Mouse (Mus musculus) hindbrain, embryonic 10.5 days (tissue): ENCODE measurements around the gene G430095P16Rik. TPM values are rescaled to one million over a fixed set of nuclear protein-coding genes. Genes with fewer than 3 reads are reported as not detected.

Source experiments
- DNase-seq: peaks from one replicate; pipeline ENCODE4 v3.0.0-alpha.2; 2017; ENCODE audit warnings: low spot score
- H3K27ac ChIP-seq: fragments of 300-500 bp; sonication (generic); 2 replicates; pipeline ENCODE4 v1.5.1; 2016; ENCODE audit warnings: mild to moderate bottlenecking, moderate library complexity
- H3K27me3 ChIP-seq: fragments of 300-500 bp; sonication (generic); 2 replicates; pipeline ENCODE4 v1.6.1; 2016; ENCODE audit warnings: mild to moderate bottlenecking; ENCODE audit not compliant: poor library complexity, insufficient read depth, severe bottlenecking
- H3K36me3 ChIP-seq: fragments of 300-500 bp; sonication (generic); 2 replicates; pipeline ENCODE4 v1.6.1; 2016; ENCODE audit warnings: mild to moderate bottlenecking, moderate library complexity
- H3K4me1 ChIP-seq: fragments of 300-500 bp; sonication (generic); replicated peaks from 2 replicates; pipeline ENCODE4 v1.6.1; 2016; ENCODE audit warnings: mild to moderate bottlenecking
- H3K4me3 ChIP-seq: fragments of 300-500 bp; sonication (generic); 2 replicates; pipeline ENCODE4 v1.5.1; 2016; ENCODE audit warnings: mild to moderate bottlenecking, moderate library complexity
- H3K9me3 ChIP-seq: fragments of 300-500 bp; sonication (generic); 2 replicates; pipeline ENCODE4 v1.6.1; 2016; ENCODE audit warnings: mild to moderate bottlenecking, moderate library complexity
- WGBS: fragments of 180-500 bp; shearing (Covaris S2); methylation state at CpG from one replicate; pipeline ENCODE4 v1.1.7; 2016; 5-methylcytosine and 5-hydroxymethylcytosine counted together
- polyA plus RNA-seq: library from polyadenylated mRNA; unstranded; fragments of >200 nt; fragmentation: Nextera tagmentation; extraction: Ambion mirVana; gene quantifications from 2 replicates; pipeline ENCODE4 v1.2.1, GENCODE M21; 2016

The G430095P16Rik gene
- polyA plus RNA-seq, 1 experiment from 2014 or later: 1.9 TPM

DNA sequence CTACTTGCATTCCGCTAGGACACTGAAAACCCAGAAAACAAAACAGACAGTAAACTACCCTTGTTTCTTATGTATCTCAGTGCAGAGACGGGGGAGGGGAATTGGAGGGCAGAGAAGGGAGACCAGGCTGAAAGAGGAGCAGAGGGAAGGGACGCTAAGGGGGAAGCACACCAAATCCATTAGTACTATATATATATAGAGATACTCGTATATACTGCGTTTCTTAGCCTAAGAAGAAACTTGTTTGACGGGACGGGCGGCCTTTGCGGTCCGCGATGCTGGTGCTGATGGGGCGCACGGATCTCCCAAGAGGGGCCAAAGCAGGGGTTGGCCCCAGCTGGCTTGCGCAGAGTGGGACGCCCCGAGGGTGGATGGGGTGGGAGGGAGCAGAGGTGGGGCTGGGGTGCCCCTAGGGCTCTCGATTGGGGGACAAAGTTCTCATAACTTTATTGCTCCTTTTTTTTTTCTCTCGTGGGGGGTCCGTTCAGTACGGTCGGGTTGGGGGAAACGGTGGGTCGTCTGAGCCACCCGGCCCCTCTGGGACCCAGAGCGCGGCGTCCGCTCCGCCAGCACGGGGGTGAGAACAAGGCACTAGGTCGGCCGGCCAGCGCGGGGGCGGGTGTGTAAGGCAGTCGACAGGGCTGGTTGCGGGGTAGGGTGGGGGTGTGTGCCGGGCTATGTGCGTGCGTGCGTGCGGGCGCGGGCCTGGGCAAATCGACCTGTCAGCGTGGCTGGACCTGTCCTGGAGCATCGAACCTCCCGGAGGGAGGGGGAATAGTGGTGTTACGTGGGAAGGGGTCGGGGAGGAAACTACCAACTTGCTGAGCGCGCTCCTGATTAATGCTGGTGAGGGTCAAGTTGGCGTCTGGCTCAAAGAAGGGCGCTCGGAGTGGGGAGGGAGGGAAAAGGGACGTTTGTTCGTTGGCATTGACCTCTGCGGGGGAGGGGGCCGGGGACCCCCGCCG lies 17.7 kb upstream of the G430095P16Rik start:
- Histone ChIP-seq H3K4me3 (peak overlapping the region; percentile 48), H3K27ac (peak overlapping the region; percentile 17; the same call in 1 of the 2 replicates), H3K4me1 (peaks cover 69% of the 10 kb centered on the region), H3K27me3 (peaks cover 99% of the 10 kb centered on the region), H3K9me3 (no peaks in the 10 kb centered on the region), H3K36me3 (peaks cover 2% of the 10 kb centered on the region; the same call in 1 of the 2 replicates)
- WGBS: 2% methylated on average over 60 of the region's 61 CpGs
- no peak for DNase-seq

DNA sequence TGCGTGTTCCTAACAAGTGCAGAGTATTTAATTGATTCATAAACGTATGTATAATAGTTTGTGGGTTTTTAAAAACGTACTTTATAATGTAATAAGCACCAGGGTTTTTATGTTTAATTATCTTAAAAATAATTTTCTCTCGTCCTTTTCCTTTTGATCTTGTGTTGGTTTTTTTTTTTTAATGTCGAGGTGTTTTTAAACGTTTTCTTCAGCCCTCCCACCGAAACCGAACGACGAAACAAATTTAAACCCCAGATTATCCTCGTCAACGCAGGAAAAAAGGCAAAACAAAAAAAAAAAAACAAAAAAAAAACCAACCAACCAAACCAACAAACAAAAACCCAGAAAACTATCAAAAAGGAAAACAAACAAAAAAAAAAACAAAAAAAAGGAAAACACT lies 16.8 kb upstream of the G430095P16Rik start:
- Histone ChIP-seq H3K4me3 (peak overlapping the region; percentile 48; the same call in 1 of the 2 replicates), H3K4me1 (peaks cover 71% of the 10 kb centered on the region)

DNA sequence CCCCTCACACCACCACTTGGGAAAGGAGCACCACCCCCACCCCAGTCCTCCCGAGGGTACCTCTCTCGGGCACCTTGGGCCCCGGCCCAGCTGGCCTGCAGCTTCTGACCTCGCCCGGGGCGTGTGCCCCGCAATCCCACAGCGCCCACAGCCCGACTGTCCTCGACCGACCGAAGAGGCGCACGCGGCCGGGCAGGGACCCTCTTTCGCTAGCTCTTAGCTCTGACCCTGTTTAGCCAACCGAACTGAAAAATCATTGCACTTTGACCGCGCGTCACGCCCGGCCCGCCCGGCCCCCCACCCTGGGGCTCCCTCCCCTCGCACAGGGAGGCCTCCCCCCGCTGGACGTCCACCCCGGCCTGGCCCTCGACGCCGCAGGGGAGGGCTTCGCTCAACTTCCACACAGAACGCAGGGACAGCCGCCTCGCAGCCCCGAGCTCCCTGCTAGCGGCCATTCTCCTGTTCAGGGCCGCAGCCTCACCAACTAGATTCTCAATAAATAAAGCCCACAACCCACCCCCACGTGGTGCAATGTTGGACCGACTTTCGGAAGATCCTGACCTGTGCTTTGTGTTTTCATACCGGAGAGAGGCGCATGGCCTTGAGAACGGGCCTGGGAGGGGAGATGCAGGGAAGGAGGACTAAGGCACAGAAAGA lies 16.1 kb upstream of the G430095P16Rik start:
- Histone ChIP-seq H3K4me1 (peaks cover 71% of the 10 kb centered on the region), H3K9me3 (no peaks in the 10 kb centered on the region), H3K4me3 (peak overlapping the region; percentile 40), H3K27me3 (peaks cover 99% of the 10 kb centered on the region), H3K27ac (peak overlapping the region; percentile 67), H3K36me3 (no peaks in the 10 kb centered on the region)
- WGBS: 1% methylated on average over 45 of the region's 45 CpGs
- DNase-seq: no peak

More for the DNA sequence above, 16.8 kb upstream of the G430095P16Rik start:
- Histone ChIP-seq H3K36me3 (no peaks in the 10 kb centered on the region), H3K27ac (no peak overlapping the region), H3K27me3 (peaks cover 99% of the 10 kb centered on the region), H3K9me3 (no peaks in the 10 kb centered on the region)
- WGBS: 2% methylated on average over 12 of the region's 12 CpGs
- no peak for DNase-seq

DNA sequence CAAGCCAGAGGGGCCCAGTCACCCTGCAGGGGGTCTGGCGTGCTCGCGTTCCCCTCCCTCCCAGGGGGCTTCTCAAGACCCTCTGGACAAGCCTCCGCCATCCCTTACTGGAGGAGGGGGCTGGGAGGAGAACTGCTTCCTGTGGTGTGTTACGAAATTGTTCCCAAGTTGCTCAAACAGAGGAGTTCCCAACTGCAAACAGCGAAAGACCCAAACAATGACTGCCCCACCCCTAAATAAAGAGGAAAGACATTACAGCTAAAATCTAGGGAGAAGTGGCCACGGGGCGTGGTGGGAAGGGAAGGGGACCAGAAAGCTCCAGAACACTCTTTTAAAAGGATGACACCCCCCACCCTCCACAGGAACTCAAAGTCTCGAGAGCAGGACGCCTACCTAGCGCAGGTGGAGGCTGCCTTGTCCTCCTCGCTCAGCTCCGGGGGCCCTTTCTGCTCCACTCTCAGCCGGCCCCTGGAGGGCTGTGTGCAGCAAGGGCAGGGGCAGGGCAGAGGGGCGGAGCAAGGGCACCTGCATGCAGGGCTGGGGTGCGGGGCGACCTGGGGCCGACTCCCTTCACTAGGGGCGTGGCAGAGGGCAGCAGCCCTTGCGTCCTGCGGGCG lies 15.4 kb upstream of the G430095P16Rik start:
- Histone ChIP-seq H3K4me3 (peak overlapping the region; percentile 40), H3K4me1 (peaks cover 77% of the 10 kb centered on the region), H3K36me3 (no peaks in the 10 kb centered on the region), H3K27me3 (peaks cover 99% of the 10 kb centered on the region), H3K9me3 (no peaks in the 10 kb centered on the region), H3K27ac (peak overlapping the region; percentile 67)
- no peak for DNase-seq
- under 1% methylated on average over 22 of the region's 22 CpGs for WGBS

DNA sequence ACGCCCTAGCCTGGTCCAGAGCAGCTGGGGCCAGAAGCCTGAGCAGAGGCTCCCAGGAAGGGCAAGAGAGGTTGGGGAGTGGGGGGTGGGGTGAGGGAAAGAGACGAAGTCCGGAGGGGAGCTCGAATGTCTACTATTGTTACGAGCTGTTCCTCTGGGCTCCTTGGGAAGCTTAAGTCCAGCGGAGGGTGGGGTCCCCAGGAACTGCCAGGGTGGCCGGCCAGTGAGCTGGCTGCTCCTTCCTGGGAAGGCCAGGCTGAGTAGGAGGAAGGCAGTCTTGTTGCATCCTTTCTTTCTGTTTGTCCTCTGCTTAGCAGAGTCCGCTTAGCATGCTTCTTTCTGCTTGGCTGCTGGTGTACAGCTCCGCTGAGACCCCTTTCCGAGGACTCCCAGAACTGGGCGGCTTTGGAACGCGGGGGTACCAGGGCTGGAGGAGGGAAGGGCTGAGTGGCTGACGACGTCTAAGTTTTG lies 14.7 kb upstream of the G430095P16Rik start:
- H3K4me3 ChIP-seq: peak overlapping the region; percentile 40
- 1% methylated on average over 15 of the region's 15 CpGs for WGBS
- no peak for DNase-seq
- no peaks in the 10 kb centered on the region for H3K9me3 ChIP-seq
- no peaks in the 10 kb centered on the region for H3K36me3 ChIP-seq
- H3K4me1 ChIP-seq: peaks cover 84% of the 10 kb centered on the region
- peak overlapping the region; percentile 67; the same call in 1 of the 2 replicates for H3K27ac ChIP-seq
- H3K27me3 ChIP-seq: peaks cover 99% of the 10 kb centered on the region

DNA sequence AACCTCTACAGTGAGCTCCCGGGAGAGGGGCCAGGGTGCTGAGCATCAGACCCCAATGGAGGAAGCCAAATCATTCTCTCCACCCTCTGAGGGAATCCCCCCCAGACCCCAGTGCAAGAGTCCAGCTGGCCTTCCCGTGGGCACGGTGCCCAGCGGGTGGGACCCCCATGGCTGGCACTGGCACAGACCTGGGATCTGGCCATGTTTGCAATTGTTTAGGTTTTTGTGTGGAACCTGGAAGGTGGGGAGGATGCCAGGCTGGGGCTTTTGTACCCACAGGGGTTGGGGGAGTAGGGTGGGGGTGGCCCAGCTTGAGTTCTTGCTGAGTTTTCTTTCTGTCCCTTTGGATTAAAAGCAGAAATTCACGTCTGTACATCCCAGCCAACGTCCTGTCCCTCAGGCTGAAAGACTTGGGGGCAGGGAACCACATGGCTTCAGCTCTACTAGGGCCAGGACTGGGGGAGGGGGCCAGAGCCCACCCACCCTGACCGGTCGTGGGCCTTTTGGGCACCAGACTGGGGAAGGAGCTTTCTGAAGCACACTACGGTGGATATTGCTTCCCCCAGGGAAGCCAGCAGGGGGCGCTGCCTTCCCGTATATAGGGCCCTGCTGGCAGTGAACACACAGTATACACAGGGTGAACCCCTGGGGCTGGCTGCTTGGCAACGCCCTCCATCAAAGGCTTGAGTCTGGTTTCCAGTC lies 13.9 kb upstream of the G430095P16Rik start:
- H3K4me3 ChIP-seq: peak overlapping the region; percentile 23
- no peaks in the 10 kb centered on the region for H3K9me3 ChIP-seq
- peaks cover 99% of the 10 kb centered on the region for H3K27me3 ChIP-seq
- peak; percentile 89 for DNase-seq
- WGBS: 8% methylated on average over 12 of the region's 12 CpGs
- H3K4me1 ChIP-seq: peaks cover 84% of the 10 kb centered on the region
- no peaks in the 10 kb centered on the region for H3K36me3 ChIP-seq
- peak overlapping the region; percentile 35; the same call in 1 of the 2 replicates for H3K27ac ChIP-seq

DNA sequence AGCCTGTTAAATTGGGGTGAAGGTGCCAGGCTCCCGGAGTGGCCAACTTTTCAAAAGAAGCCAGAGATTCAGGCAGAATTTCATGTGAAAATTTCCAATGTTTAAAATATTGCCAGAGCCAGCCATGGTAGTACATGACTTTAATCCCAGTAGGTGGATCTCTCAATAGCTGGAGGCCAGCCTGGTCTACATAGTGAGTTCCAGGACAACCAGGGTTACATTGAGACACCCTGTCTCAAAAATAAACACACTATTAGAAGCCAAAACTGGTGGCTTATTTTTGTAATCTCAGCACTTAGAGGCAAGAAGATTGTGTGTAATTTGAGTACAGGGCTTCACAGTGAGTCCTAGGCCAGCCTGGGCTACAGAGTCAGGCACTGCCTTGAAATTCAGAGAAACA lies 12.9 kb upstream of the G430095P16Rik start:
- Histone ChIP-seq H3K4me3 (no peak overlapping the region), H3K4me1 (peaks cover 84% of the 10 kb centered on the region), H3K27ac (no peak overlapping the region; the same call in 1 of the 2 replicates), H3K27me3 (peaks cover 99% of the 10 kb centered on the region), H3K9me3 (no peaks in the 10 kb centered on the region), H3K36me3 (no peaks in the 10 kb centered on the region)
- DNase-seq: no peak
- WGBS: 89% methylated on average over 1 of the region's 1 CpGs

DNA sequence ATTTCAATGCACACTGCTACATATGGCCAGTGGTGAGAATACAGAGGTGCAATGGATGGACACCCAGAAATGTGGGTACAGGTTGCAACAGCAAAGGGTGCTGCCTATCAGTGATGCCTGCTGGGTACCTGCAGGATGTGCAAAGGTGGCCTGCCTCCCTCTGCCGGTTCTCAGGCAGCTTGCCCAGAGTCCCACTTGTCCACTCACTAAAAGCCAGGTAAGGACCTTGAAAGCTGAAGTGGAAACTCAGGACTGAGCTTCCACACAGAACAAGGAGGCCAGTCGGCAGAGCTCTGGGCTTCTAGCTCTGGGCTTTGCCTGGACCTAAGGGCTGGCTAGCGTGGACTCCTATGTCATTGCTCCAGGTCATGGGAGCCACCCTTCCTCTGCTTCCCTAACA lies 11.5 kb upstream of the G430095P16Rik start:
- Histone ChIP-seq H3K36me3 (no peaks in the 10 kb centered on the region), H3K27me3 (peaks cover 100% of the 10 kb centered on the region), H3K27ac (peak overlapping the region; percentile 75), H3K4me3 (peak overlapping the region; percentile 24; the same call in 1 of the 2 replicates), H3K4me1 (peaks cover 84% of the 10 kb centered on the region), H3K9me3 (no peaks in the 10 kb centered on the region)
- no peak for DNase-seq
- WGBS: 50% methylated on average over 3 of the region's 3 CpGs

DNA sequence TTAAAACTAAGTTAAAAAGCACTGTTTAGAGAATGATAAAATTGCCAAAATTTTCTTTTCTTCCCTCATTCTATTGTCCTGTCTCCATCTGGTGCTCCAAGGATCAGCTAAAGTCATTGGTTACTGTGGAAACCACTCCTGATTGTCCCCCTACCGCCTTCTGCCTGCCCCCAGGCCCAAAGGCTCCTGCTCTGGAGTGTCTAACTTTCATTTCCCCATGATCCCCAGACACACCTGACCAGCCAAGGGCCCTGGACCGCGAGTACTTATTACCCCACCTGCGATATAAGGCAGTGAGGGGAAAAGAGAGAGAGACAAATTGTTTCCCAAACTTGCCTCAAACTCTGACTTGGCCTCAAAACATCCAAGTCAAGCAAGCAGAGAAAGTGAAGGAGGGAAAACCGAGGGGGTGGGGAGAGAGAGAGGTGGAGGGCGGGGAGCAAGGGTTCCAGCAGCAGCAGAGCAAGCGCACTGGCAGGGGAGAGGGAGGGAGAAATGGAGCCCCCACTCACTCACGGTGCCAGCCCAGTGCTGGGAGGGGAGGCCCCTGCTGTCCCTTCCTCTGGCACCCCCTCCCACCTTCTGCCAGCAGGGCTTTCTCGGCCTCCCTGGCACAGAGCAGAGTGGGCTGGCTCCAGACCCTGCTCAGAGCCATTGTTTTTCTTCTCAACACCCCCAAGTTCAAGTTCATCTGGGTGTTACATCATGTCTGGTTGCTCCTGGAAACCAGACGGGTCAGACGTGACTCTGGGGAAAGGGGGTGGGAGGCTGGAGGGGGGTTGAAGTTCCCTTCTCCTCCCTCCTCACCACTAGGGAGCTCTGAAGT lies 10.7 kb upstream of the G430095P16Rik start:
- 23% methylated on average over 11 of the region's 11 CpGs for WGBS

DNA sequence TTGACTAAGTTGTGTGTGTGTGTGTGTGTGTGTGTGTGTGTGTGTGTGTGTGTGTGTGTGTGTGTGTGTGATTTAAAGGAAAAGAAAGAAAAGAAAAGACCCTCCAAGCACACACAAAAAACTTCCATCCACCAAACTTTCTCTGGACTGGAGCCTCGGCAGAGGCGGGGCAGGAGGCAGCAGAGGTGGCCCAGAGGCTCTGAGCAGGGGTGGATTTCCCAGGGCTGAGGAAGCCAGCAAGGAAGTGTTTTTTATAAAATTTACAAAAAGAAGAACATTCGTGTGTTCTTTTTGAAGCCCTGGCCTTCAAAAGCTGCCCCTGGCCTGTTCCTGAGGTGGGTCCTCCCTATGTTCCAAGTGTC lies 10.1 kb upstream of the G430095P16Rik start:
- peaks cover 100% of the 10 kb centered on the region for H3K27me3 ChIP-seq
- H3K9me3 ChIP-seq: no peaks in the 10 kb centered on the region
- H3K4me3 ChIP-seq: no peak overlapping the region
- H3K27ac ChIP-seq: peak overlapping the region; percentile 75
- DNase-seq: no peak
- peaks cover 70% of the 10 kb centered on the region for H3K4me1 ChIP-seq
- H3K36me3 ChIP-seq: no peaks in the 10 kb centered on the region
- 39% methylated on average over 3 of the region's 3 CpGs for WGBS

More for the DNA sequence above, 10.7 kb upstream of the G430095P16Rik start:
- Histone ChIP-seq H3K9me3 (no peaks in the 10 kb centered on the region), H3K4me1 (peaks cover 76% of the 10 kb centered on the region), H3K27ac (peak overlapping the region; percentile 75), H3K27me3 (peaks cover 100% of the 10 kb centered on the region), H3K36me3 (no peaks in the 10 kb centered on the region), H3K4me3 (peak overlapping the region; percentile 24; the same call in 1 of the 2 replicates)
- DNase-seq: peak; percentile 59

DNA sequence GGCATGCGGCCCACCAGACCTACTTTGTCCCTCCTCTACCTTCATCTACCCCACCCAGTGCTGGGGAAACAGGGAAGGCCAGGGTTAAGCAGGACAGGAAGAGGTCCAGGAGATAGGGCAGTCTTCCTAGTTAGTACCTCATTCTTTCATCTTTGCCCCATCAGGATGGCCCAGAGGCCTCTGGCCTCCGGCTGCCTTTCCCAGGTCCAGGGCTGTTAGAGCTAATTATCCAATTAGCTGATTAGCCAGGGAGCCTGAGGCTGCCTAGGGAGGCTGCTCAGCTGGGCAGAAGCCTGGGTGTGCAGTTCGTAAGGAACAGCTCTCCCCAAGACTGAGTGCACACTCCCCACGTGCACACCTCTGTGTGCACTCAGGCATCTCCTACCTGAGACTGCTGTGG lies 9.4 kb upstream of the G430095P16Rik start:
- H3K9me3 ChIP-seq: no peaks in the 10 kb centered on the region
- peak overlapping the region; percentile 75; the same call in 1 of the 2 replicates for H3K27ac ChIP-seq
- H3K36me3 ChIP-seq: no peaks in the 10 kb centered on the region
- no peak for DNase-seq
- peaks cover 63% of the 10 kb centered on the region for H3K4me1 ChIP-seq
- peaks cover 100% of the 10 kb centered on the region for H3K27me3 ChIP-seq
- WGBS: 51% methylated on average over 4 of the region's 4 CpGs
- no peak overlapping the region for H3K4me3 ChIP-seq
